Mouse (Mus musculus) hindbrain, postnatal 0 days (tissue): Measurements from ENCODE around the gene Slc24a3. TPM values are rescaled to one million over a fixed set of nuclear protein-coding genes. Genes with fewer than 3 reads are reported as not detected.

Experiments
- ATAC-seq: fragments of 200-750 bp; cut with Nextera tagmentation; 2 replicates; pipeline ENCODE4 v1.8.0; 2017; ENCODE audit warnings: mild to moderate bottlenecking, moderate TSS enrichment, moderate library complexity
- DNase-seq: peaks from one replicate; pipeline ENCODE4 v3.0.0-alpha.2; 2015; ENCODE audit warnings: low spot score
- H3K27ac ChIP-seq: fragments of 300-500 bp; sonication (generic); 2 replicates; pipeline ENCODE4 v1.5.1; 2014; ENCODE audit warnings: mild to moderate bottlenecking
- H3K27me3 ChIP-seq: fragments of 300-500 bp; sonication (generic); 2 replicates; pipeline ENCODE4 v1.6.1; 2014; ENCODE audit warnings: low read length, mixed read lengths; ENCODE audit not compliant: insufficient read depth
- H3K36me3 ChIP-seq: fragments of 300-500 bp; sonication (generic); 2 replicates; pipeline ENCODE4 v1.6.1; 2014; ENCODE audit warnings: low read length, mixed read lengths; ENCODE audit not compliant: insufficient read depth
- H3K4me1 ChIP-seq: fragments of 300-500 bp; sonication (generic); 2 replicates; pipeline ENCODE4 v1.6.1; 2014; ENCODE audit warnings: antibody characterized with exemption, low read length, mixed read lengths; ENCODE audit not compliant: insufficient read depth
- H3K4me2 ChIP-seq: fragments of 300-500 bp; sonication (generic); 2 replicates; pipeline ENCODE4 v1.6.1; 2014; ENCODE audit warnings: low read depth, mild to moderate bottlenecking, low read length, moderate library complexity, mixed read lengths
- H3K4me3 ChIP-seq: fragments of 300-500 bp; sonication (generic); 2 replicates; pipeline ENCODE4 v1.5.1; 2014; ENCODE audit warnings: low read length
- H3K9ac ChIP-seq: fragments of 300-500 bp; sonication (generic); replicated peaks from 2 replicates; pipeline ENCODE4 v1.6.1; 2014; ENCODE audit warnings: mild to moderate bottlenecking, low read length, moderate library complexity, mixed read lengths
- H3K9me3 ChIP-seq: fragments of 300-500 bp; sonication (generic); 2 replicates; pipeline ENCODE4 v1.6.1; 2016; ENCODE audit warnings: low read length, mixed read lengths
- CTCF ChIP-seq: IDR thresholded peaks from 2 replicates; pipeline ENCODE4 v1.5.1; 2016; ENCODE audit warnings: antibody characterized with exemption, control low read depth, low read depth
- WGBS: fragments of 180-500 bp; shearing (Covaris S2); extraction: QIAGEN DNeasy Blood & Tissue Kit; methylation state at CpG from one replicate; pipeline ENCODE4 v1.1.7; 2014; 5-methylcytosine and 5-hydroxymethylcytosine counted together
- polyA plus RNA-seq: library from polyadenylated mRNA; unstranded; fragments of >200 nt; fragmentation: Nextera tagmentation; extraction: Ambion mirVana; gene quantifications from 2 replicates; pipeline ENCODE4 v1.2.1, GENCODE M21; 2015
- total RNA-seq: library from RNA; depleted of rRNA; stranded (reverse); fragments of >200 nt; gene quantifications from 2 replicates; pipeline ENCODE4 v1.2.3, GENCODE M21; 2014

The Slc24a3 gene
- total and polyA plus RNA-seq, 2 experiments from 2014 or later = 28.5 to 63.3 TPM

GRCm38 (mm10) chr2:145269410-145269809 lies 101.9 kb downstream of the Slc24a3 start:
- no peak for DNase-seq
- H3K27ac ChIP-seq = no peak overlapping the region
- no peaks in the 10 kb centered on the region for H3K27me3 ChIP-seq
- H3K4me3 ChIP-seq = no peak overlapping the region
- ATAC-seq = no peak
- no peak overlapping the region for H3K9ac ChIP-seq
- H3K9me3 ChIP-seq = no peaks in the 10 kb centered on the region
- peak; percentile 40 for TF ChIP-seq CTCF
- H3K4me1 ChIP-seq = no peaks in the 10 kb centered on the region
- no peaks in the 10 kb centered on the region for H3K36me3 ChIP-seq
- 83% methylated on average over 4 of the region's 4 CpGs for WGBS
- H3K4me2 ChIP-seq = no peak overlapping the region

DNA sequence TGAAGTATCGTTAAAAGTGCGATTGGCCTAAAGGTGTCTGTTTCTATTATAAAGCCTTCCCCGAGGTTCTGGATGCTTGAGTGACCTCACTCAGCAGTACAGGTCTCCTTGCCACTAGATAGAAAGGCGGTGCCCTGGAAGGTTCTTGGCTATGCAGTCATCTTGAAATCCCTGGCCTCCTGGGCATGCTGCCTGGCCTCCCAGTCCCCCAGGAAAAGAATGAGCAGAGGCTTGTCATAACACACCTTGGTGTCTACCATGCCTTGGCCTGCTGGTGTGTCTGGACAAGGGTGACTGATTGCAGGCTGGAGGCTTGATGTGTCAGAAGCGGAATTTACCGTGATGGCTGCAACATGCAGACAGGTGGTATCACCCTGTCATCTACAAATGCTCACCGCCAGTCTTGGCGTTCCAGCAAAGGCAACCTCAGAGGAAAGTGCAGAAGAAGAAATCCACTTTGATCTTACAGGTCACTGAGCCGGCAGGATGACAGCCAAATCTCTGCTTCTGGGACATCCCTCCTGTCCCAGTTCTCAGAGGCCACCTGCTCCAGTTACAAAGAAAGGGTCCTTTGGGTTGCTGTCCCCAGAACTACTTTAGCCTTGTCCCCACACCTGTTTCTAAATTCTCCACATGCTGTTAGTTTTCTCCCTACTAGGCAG lies 106.6 kb downstream of the Slc24a3 start:
- no peak overlapping the region for H3K27ac ChIP-seq

DNA sequence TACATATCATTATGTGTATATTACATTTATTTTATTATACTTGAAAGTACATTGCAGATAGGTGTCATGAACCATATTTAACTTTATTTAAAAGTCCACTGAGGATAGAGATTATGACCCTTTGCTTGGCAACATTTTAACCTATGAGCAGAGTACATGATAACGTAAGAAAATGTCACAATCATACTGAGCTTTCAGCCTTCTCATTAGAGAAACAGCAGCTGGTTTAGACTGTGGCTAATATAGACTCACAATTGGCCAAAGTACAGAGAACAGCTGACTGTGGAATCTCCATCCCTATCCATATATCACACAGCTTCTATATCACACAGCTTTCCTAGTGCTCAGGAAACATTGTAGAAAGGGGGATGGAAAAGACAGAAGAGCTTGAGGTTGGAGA lies 111.8 kb downstream of the Slc24a3 start:
- Histone ChIP-seq H3K4me2 (no peak overlapping the region), H3K27ac (no peak overlapping the region), H3K4me3 (no peak overlapping the region), H3K4me1 (no peaks in the 10 kb centered on the region), H3K36me3 (no peaks in the 10 kb centered on the region), H3K27me3 (no peaks in the 10 kb centered on the region), H3K9ac (no peak overlapping the region), H3K9me3 (no peaks in the 10 kb centered on the region)
- whole genome bisulfite sequencing = 80% methylated on average over 1 of the region's 1 CpGs
- DNase-seq = no peak
- no peak for ATAC-seq
- TF ChIP-seq CTCF = no peak

More for the DNA sequence above, 106.6 kb downstream of the Slc24a3 start:
- Histone ChIP-seq H3K4me1 (no peaks in the 10 kb centered on the region), H3K4me3 (no peak overlapping the region), H3K9me3 (no peaks in the 10 kb centered on the region), H3K27me3 (no peaks in the 10 kb centered on the region), H3K36me3 (no peaks in the 10 kb centered on the region), H3K9ac (no peak overlapping the region), H3K4me2 (no peak overlapping the region)
- TF ChIP-seq CTCF = no peak
- WGBS = 83% methylated on average over 9 of the region's 9 CpGs
- no peak for DNase-seq
- ATAC-seq = no peak

DNA sequence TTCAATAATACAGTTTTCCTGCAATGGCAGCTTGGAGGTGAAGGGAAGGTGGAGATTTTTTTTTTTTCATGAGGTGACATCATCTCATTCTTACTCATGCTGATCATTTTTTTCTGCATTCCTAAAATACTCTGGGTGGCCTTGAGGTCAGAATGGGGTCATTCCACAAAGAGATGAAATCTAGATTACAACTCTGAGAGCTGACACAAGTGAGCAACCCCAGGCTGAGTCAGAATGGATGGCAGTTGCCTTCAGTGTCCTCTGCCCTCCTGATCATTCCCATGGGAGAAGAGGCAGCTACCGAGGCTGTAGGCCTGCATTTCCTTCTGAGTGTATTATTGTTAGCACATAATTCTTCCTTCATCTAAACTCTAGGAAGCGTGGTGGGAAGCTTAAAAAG lies 116.2 kb downstream of the Slc24a3 start:
- H3K9me3 ChIP-seq = no peaks in the 10 kb centered on the region
- no peaks in the 10 kb centered on the region for H3K27me3 ChIP-seq
- 68% methylated on average over 2 of the region's 2 CpGs for WGBS
- H3K36me3 ChIP-seq = no peaks in the 10 kb centered on the region
- H3K4me2 ChIP-seq = no peak overlapping the region
- TF ChIP-seq CTCF = no peak
- DNase-seq (no peak), ATAC-seq (no peak)
- H3K27ac ChIP-seq = no peak overlapping the region
- H3K4me1 ChIP-seq = no peaks in the 10 kb centered on the region
- no peak overlapping the region for H3K9ac ChIP-seq
- no peak overlapping the region for H3K4me3 ChIP-seq

DNA sequence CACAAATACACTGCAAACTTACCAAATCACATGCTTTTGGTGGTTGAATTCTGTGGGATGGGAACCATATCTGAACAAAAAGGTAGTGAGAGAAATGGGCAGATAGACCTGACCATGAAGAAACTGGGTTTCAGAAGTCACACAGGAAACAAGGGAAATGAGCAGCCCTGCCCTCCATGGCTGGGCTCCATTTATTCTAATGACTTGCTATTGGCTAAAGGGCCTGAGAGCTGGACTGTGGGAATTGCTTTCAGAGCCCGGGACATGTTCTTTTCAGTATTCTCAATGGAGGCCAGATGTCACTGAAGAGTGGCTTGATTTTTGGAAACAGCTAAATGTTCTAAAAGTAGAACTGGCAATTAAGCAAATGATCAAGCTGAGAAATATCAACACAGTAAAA lies 120.9 kb downstream of the Slc24a3 start:
- Histone ChIP-seq H3K4me1 (0 out of 2 replicates have a peak, but pooled peaks cover 3% of the 10 kb centered on the region), H3K4me2 (no peak overlapping the region), H3K4me3 (no peak overlapping the region), H3K36me3 (no peaks in the 10 kb centered on the region), H3K9me3 (no peaks in the 10 kb centered on the region), H3K27ac (no peak overlapping the region), H3K9ac (no peak overlapping the region), H3K27me3 (no peaks in the 10 kb centered on the region)
- WGBS = 27% methylated on average over 1 of the region's 1 CpGs
- ATAC-seq (peak; percentile 66; the same call in 1 of the 2 replicates), DNase-seq (peak; percentile 51)
- no peak for TF ChIP-seq CTCF

DNA sequence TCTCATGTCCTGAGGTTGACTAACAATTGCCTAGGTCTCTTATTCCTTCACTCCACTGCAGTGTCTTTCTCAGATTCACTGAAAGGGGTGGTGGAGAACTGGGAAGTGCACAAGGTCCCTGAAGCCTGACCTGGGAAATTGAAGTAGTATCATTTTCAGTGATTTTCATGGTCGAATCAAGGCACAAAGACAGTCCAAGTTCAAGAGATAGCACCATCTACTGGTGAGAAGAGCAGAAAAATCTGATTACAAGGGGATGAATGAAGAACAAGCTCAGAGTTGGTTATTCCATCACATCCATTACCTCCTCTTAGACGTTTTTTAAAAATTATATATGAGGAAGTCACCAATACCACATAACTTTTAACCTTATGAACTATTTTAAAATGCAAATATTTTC lies 123.9 kb downstream of the Slc24a3 start:
- TF ChIP-seq CTCF = peak; percentile 46
- ATAC-seq (no peak), DNase-seq (peak; percentile 23)
- H3K36me3 ChIP-seq = no peaks in the 10 kb centered on the region
- H3K27me3 ChIP-seq = no peaks in the 10 kb centered on the region
- H3K4me2 ChIP-seq = no peak overlapping the region
- H3K9ac ChIP-seq = no peak overlapping the region
- 0 out of 2 replicates have a peak, but pooled peaks cover 3% of the 10 kb centered on the region for H3K4me1 ChIP-seq
- WGBS = 28% methylated on average over 2 of the region's 2 CpGs
- H3K27ac ChIP-seq = no peak overlapping the region
- no peaks in the 10 kb centered on the region for H3K9me3 ChIP-seq
- no peak overlapping the region for H3K4me3 ChIP-seq

GRCm38 (mm10) chr2:145292196-145292595 lies 124.6 kb downstream of the Slc24a3 start:
- WGBS = 97% methylated on average over 1 of the region's 1 CpGs
- no peak overlapping the region for H3K9ac ChIP-seq
- 0 out of 2 replicates have a peak, but pooled peaks cover 3% of the 10 kb centered on the region for H3K4me1 ChIP-seq
- H3K27ac ChIP-seq = no peak overlapping the region
- H3K9me3 ChIP-seq = no peaks in the 10 kb centered on the region
- ATAC-seq = no peak
- H3K36me3 ChIP-seq = no peaks in the 10 kb centered on the region
- no peak for TF ChIP-seq CTCF
- no peaks in the 10 kb centered on the region for H3K27me3 ChIP-seq
- H3K4me3 ChIP-seq = no peak overlapping the region
- no peak overlapping the region for H3K4me2 ChIP-seq
- DNase-seq = no peak
